Mouse (Mus musculus): Measurements from ENCODE around the gene Kcnmb3. TPM values are rescaled to one million over a fixed set of nuclear protein-coding genes. Genes with fewer than 3 reads are reported as not detected.

Gene Kcnmb3
- polyA plus RNA-seq, 1 experiment from 2014 or later: not detected

GRCm38 (mm10) chr3:32473184-32473583, 18.8 kb downstream of the Kcnmb3 start:
- 91% methylated on average over 10 of the region's 10 CpGs for WGBS (ENCODE audit: missing documents)

DNA sequence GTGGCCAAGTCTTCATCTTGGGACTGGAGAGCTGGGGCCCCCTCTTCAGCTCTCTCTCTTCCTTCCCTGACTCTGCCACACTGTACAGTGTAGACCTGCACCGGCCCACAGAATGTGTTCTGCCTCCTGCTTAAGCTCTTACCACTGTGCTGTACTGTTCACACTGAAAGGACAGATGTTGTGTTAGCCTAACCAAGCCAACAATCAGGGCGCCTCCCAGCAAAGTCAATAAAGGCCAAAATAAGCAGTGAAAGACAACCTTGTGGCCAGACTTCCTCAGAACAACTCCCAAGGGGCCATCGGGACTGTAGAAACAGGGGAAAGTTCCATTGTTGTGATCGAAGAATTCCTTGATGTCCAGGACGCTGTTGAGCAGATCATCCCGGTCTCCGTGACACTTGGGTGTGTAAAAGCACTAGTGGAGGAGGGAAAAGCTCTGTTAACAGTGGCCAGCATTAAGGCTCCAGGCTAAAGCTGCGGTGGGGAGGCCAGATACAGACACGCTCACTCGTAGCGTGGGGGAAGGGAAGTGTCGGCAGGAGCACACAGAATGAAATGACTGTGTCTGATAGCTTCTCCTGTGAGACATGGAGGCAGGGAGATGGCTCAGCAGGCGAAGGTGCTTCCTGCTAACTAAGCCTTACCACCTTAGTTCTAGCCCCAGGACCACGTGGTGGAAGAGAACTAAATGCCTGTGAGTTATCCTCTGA, 19.7 kb downstream of the Kcnmb3 start:
- H3K27ac ChIP-seq: no peak overlapping the region

More at GRCm38 (mm10) chr3:32473184-32473583, 18.8 kb downstream of the Kcnmb3 start:
- Histone ChIP-seq H3K4me3 (ENCODE audit: inconsistent target) (no peak overlapping the region), H3K27ac (no peak overlapping the region), H3K36me3 (ENCODE audit: inconsistent target) (no peaks in the 10 kb centered on the region), H3K79me2 (ENCODE audit: inconsistent target) (no peaks in the 10 kb centered on the region)

DNA sequence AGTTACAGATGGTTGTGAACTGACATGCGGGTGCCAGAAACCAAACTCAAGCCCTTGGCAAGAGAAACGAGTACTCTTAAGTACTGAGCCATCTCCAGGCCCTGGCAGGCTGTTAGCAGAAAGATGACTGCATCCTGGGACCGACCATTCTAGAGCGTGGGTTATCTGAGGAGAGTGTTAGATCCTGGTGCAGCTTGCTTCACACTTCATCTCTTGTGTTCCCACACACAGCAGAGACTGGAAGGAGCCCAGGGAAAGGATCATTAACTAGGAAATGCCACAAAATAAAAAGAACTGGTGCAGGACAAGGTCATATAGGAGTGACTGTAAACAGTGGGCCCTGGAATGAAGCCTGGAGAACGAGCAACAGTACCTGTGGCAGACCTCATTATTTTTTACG, 20.9 kb downstream of the Kcnmb3 start:
- H3K27ac ChIP-seq: no peak overlapping the region
- H3K36me3 ChIP-seq (ENCODE audit: inconsistent target): no peaks in the 10 kb centered on the region
- WGBS (ENCODE audit: missing documents): 75% methylated on average over 5 of the region's 6 CpGs
- no peak overlapping the region for H3K4me3 ChIP-seq (ENCODE audit: inconsistent target)
- no peaks in the 10 kb centered on the region for H3K79me2 ChIP-seq (ENCODE audit: inconsistent target)

More for the DNA sequence above, 19.7 kb downstream of the Kcnmb3 start:
- WGBS (ENCODE audit: missing documents): 66% methylated on average over 14 of the region's 14 CpGs
- Histone ChIP-seq H3K36me3 (ENCODE audit: inconsistent target) (no peaks in the 10 kb centered on the region), H3K79me2 (ENCODE audit: inconsistent target) (no peaks in the 10 kb centered on the region), H3K4me3 (ENCODE audit: inconsistent target) (no peak overlapping the region)

DNA sequence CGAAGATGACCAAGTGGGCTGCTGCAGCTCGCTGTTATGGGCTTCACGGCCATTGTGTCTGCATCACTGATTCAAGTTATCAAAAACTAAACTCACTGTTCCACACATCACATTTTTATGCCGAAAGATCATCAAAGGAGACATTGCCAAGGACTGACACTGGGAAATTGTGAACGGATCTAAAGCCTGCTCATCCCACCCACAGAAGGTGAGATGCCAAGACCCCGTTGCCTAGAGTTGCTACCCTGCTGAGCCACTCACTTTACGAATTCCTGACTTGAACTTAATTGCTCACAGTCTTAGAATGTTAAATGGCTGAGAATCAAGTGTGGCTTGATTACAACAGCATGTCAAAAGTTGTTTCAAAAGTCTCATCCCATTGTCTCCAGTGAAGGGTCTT, 21.6 kb downstream of the Kcnmb3 start:
- H3K36me3 ChIP-seq (ENCODE audit: inconsistent target): no peaks in the 10 kb centered on the region
- no peak overlapping the region for H3K4me3 ChIP-seq (ENCODE audit: inconsistent target)
- H3K79me2 ChIP-seq (ENCODE audit: inconsistent target): no peaks in the 10 kb centered on the region
- WGBS (ENCODE audit: missing documents): 90% methylated on average over 6 of the region's 7 CpGs
- H3K27ac ChIP-seq: no peak overlapping the region

DNA sequence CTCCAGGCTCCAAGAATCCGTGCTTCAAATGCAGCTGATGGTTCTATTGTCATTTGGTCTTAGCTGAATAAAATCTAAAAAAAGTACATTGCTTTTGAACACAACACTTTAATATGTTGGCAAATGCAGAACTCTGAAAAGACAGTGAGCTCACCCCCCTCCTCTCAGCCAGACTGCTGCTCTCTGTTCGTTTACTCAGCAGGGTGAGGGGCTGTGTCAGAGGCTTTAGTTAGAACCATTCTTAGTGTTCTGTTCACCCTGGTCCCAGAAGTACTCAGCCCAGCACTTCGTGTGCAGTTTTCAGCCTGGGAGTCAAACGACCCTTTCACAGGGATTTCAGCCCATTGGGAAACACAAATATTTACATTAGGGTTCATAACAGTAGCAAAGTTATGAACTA, 23.6 kb downstream of the Kcnmb3 start:
- 87% methylated on average over 3 of the region's 4 CpGs for WGBS (ENCODE audit: missing documents)

DNA sequence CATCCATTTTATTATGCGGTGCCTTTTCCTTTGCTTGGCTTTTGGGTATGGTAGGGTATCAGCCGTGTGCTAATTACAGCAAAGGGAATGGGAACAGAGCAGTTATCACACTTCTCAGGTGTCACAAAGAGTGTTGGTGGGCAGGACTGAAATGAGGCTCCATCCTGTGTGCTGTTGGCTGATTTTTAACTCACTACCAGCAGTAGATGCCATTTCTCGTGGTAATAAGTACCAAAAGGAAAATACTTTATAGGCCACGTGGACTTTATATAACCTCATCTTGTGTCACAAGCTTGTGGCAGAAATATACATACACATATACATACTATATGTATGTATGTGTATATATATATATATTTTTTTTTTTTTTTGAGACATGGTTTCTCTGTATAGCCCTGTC, 24.7 kb downstream of the Kcnmb3 start:
- Histone ChIP-seq H3K27ac (no peak overlapping the region), H3K36me3 (ENCODE audit: inconsistent target) (peaks cover 21% of the 10 kb centered on the region), H3K79me2 (ENCODE audit: inconsistent target) (no peaks in the 10 kb centered on the region), H3K4me3 (ENCODE audit: inconsistent target) (no peak overlapping the region)
- WGBS (ENCODE audit: missing documents): 98% methylated on average over 4 of the region's 4 CpGs

More for the DNA sequence above, 23.6 kb downstream of the Kcnmb3 start:
- Histone ChIP-seq H3K4me3 (ENCODE audit: inconsistent target) (no peak overlapping the region), H3K27ac (no peak overlapping the region), H3K36me3 (ENCODE audit: inconsistent target) (peaks cover 12% of the 10 kb centered on the region), H3K79me2 (ENCODE audit: inconsistent target) (no peaks in the 10 kb centered on the region)

DNA sequence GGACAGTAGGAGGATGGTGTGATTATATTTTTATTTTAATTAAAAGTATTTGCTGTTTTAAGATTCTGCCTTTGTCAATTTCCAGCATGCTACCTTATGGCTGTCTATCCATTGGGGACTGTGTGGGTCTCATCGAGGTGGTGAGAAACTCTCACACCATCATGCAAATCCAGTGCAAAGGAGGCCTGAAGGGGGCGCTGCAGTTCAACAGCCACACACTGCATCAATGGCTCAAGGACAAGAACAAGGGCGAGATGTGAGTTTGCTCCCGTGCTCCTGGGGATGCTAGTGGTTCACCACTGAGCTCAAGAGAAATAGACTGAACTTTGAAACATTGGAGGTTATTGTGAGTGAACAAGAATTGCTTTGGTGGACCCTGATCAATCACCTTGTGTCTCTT, 32.3 kb downstream of the Kcnmb3 start:
- 84% methylated on average over 4 of the region's 4 CpGs for WGBS (ENCODE audit: missing documents)
- peaks cover 81% of the 10 kb centered on the region for H3K36me3 ChIP-seq (ENCODE audit: inconsistent target)
- no peaks in the 10 kb centered on the region for H3K79me2 ChIP-seq (ENCODE audit: inconsistent target)
- H3K27ac ChIP-seq: no peak overlapping the region
- no peak overlapping the region for H3K4me3 ChIP-seq (ENCODE audit: inconsistent target)

DNA sequence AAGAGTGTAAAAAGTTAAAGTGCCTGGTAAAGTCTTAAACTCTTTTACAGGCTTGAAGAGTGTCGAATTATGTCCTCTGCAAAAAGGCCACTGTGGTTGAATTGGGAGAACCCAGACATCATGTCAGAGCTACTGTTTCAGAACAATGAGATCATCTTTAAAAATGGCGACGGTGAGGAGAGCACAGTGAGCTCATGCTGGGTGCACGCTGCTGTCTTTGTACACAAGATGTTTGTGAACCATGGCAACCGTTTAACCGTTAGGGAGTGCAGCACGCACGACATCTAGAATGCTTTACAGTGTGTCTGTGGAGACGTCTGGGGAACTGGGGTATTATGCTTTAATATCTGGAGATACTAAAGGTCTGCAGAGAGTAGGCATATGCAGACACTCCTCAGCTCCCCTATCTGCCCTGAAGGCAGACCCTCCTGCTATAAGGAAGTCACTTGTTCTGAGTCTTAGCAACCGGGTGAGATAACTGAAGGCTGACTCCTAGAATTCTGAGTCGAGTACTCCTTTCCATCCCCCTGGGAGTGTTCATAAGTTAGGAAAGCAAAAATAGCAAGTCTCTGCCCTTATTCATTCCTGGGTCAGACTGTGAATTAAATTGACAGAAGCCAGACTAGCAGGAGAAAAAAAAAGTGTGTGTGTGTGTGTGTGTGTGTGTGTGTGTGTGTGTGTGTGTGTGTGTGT, 37.6 kb downstream of the Kcnmb3 start:
- Histone ChIP-seq H3K27ac (no peak overlapping the region), H3K36me3 (ENCODE audit: inconsistent target) (peaks cover 80% of the 10 kb centered on the region), H3K4me3 (ENCODE audit: inconsistent target) (no peak overlapping the region), H3K79me2 (ENCODE audit: inconsistent target) (no peaks in the 10 kb centered on the region)
- 96% methylated on average over 11 of the region's 11 CpGs for WGBS (ENCODE audit: missing documents)

GRCm38 (mm10) chr3:32441710-32442109, 50.3 kb downstream of the Kcnmb3 start:
- no peak overlapping the region for H3K4me3 ChIP-seq (ENCODE audit: inconsistent target)
- H3K36me3 ChIP-seq (ENCODE audit: inconsistent target): peaks cover 76% of the 10 kb centered on the region
- H3K27ac ChIP-seq: no peak overlapping the region
- no peaks in the 10 kb centered on the region; the same call in 1 of the 2 replicates for H3K79me2 ChIP-seq (ENCODE audit: inconsistent target)

GRCm38 (mm10) chr3:32438716-32439115, 53.3 kb downstream of the Kcnmb3 start:
- Histone ChIP-seq H3K27ac (no peak overlapping the region), H3K4me3 (ENCODE audit: inconsistent target) (no peak overlapping the region), H3K79me2 (ENCODE audit: inconsistent target) (peaks cover 29% of the 10 kb centered on the region), H3K36me3 (ENCODE audit: inconsistent target) (peaks cover 62% of the 10 kb centered on the region)
- WGBS (ENCODE audit: missing documents): 98% methylated on average over 4 of the region's 4 CpGs

DNA sequence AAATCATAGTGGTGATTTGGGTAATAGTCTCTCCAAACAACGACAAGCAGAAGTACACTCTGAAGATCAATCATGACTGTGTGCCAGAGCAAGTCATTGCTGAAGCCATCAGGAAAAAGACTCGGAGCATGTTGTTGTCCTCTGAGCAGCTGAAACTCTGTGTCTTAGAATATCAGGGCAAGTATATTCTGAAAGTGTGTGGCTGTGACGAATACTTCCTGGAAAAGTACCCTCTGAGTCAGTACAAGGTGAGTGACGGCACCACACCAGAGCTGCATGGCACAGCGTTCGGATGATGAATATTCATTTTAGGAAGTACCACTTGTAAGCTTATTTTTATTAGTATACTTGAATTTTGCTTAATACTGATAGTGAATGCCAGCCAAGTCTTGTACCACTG, 54.2 kb downstream of the Kcnmb3 start:
- no peak overlapping the region for H3K27ac ChIP-seq
- 90% methylated on average over 6 of the region's 6 CpGs for WGBS (ENCODE audit: missing documents)
- H3K36me3 ChIP-seq (ENCODE audit: inconsistent target): peaks cover 54% of the 10 kb centered on the region
- H3K4me3 ChIP-seq (ENCODE audit: inconsistent target): no peak overlapping the region
- peaks cover 38% of the 10 kb centered on the region for H3K79me2 ChIP-seq (ENCODE audit: inconsistent target)

GRCm38 (mm10) chr3:32437297-32437696, 54.7 kb downstream of the Kcnmb3 start:
- Histone ChIP-seq H3K79me2 (ENCODE audit: inconsistent target) (peaks cover 44% of the 10 kb centered on the region), H3K27ac (no peak overlapping the region), H3K4me3 (ENCODE audit: inconsistent target) (no peak overlapping the region), H3K36me3 (ENCODE audit: inconsistent target) (peaks cover 52% of the 10 kb centered on the region)
- 93% methylated on average over 6 of the region's 6 CpGs for WGBS (ENCODE audit: missing documents)

GRCm38 (mm10) chr3:32436101-32436500, 55.9 kb downstream of the Kcnmb3 start:
- WGBS (ENCODE audit: missing documents): 93% methylated on average over 11 of the region's 11 CpGs
- H3K27ac ChIP-seq: no peak overlapping the region
- H3K79me2 ChIP-seq (ENCODE audit: inconsistent target): peaks cover 56% of the 10 kb centered on the region
- no peak overlapping the region for H3K4me3 ChIP-seq (ENCODE audit: inconsistent target)
- H3K36me3 ChIP-seq (ENCODE audit: inconsistent target): peaks cover 40% of the 10 kb centered on the region

- no peak overlapping the region for H3K27ac ChIP-seq
- peaks cover 76% of the 10 kb centered on the region for H3K79me2 ChIP-seq (ENCODE audit: inconsistent target)
- WGBS (ENCODE audit: missing documents): 86% methylated on average over 2 of the region's 2 CpGs
- H3K36me3 ChIP-seq (ENCODE audit: inconsistent target): peaks cover 20% of the 10 kb centered on the region
- H3K4me3 ChIP-seq (ENCODE audit: inconsistent target): no peak overlapping the region
Observed at GRCm38 (mm10) chr3:32434016-32434415, 58.0 kb downstream of the Kcnmb3 start.

DNA sequence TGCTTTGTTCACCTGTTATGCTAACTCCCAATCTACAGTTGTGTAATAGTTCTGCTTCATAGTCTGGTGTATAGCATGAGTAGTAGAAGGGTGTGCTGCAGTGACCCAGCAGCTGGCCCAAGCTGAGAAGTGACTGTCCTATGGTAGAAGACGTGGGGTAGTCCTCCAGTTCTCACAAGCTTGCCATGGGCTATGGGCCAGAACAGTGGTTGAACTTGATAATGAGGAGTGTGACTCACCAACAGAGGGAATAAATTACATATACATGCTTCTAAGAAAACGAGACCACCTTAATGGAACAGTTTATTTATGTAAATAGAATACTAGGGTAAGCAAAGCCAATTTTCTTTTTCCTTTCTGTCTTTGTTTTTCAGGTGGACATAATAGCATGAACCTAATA, 61.6 kb downstream of the Kcnmb3 start:
- Histone ChIP-seq H3K27ac (no peak overlapping the region), H3K79me2 (ENCODE audit: inconsistent target) (peaks cover 100% of the 10 kb centered on the region), H3K4me3 (ENCODE audit: inconsistent target) (no peak overlapping the region), H3K36me3 (ENCODE audit: inconsistent target) (no peaks in the 10 kb centered on the region)
- 73% methylated on average over 2 of the region's 2 CpGs for WGBS (ENCODE audit: missing documents)
